Mouse (Mus musculus): ENCODE measurements around the gene Usf1. TPM values are rescaled to one million over a fixed set of nuclear protein-coding genes. Genes with fewer than 3 reads are reported as not detected.

The Usf1 gene
- polyA plus RNA-seq, 1 experiment from 2014 or later = 197 TPM

- H3K9me3 ChIP-seq (replicated peaks; ENCODE audit: control insufficient read depth, low read length, poor library complexity, severe bottlenecking) = no peaks in the 10 kb centered on the region
These were observed 882 bp upstream of the Usf1 start for GRCm38 (mm10) chr1:171410231-171410630.

GRCm38 (mm10) chr1:171411492-171411941 is 404 bp downstream of the Usf1 start:
- Histone ChIP-seq H3K4me2 (ENCODE audit: low read length) (peak overlapping the region; percentile 69), H3K36me3 (ENCODE audit: control insufficient read depth, insufficient read depth, low read length) (peaks cover 10% of the 10 kb centered on the region), H3K4me3 (ENCODE audit: low read depth, low read length) (peak overlapping the region; percentile 91), H3K9ac (ENCODE audit: low read depth, low read length) (peak overlapping the region; percentile 97), H3K27ac (ENCODE audit: low read length) (peak overlapping the region; percentile 96), H3K4me1 (ENCODE audit: control insufficient read depth, insufficient read depth, low read length) (peaks cover 21% of the 10 kb centered on the region), H3K27me3 (ENCODE audit: control insufficient read depth, insufficient read depth, low read depth, low read length) (peaks cover 17% of the 10 kb centered on the region), H3K9me3 (replicated peaks; ENCODE audit: control insufficient read depth, low read length, poor library complexity, severe bottlenecking) (no peaks in the 10 kb centered on the region)
- 0% methylated on average over 34 of the region's 39 CpGs for WGBS
- peak; percentile 83 for ATAC-seq

More at GRCm38 (mm10) chr1:171410231-171410630, 882 bp upstream of the Usf1 start:
- Histone ChIP-seq H3K9ac (ENCODE audit: low read depth, low read length) (no peak overlapping the region), H3K4me1 (ENCODE audit: control insufficient read depth, insufficient read depth, low read length) (peaks cover 21% of the 10 kb centered on the region), H3K36me3 (ENCODE audit: control insufficient read depth, insufficient read depth, low read length) (0 out of 2 replicates have a peak, but pooled peaks cover 2% of the 10 kb centered on the region), H3K27me3 (ENCODE audit: control insufficient read depth, insufficient read depth, low read depth, low read length) (peaks cover 17% of the 10 kb centered on the region), H3K4me2 (ENCODE audit: low read length) (no peak overlapping the region), H3K4me3 (ENCODE audit: low read depth, low read length) (no peak overlapping the region), H3K27ac (ENCODE audit: low read length) (no peak overlapping the region)
- 94% methylated on average over 1 of the region's 1 CpGs for WGBS
- no peak for ATAC-seq

- Histone ChIP-seq H3K27ac (ENCODE audit: low read length) (peak overlapping the region; percentile 96), H3K4me3 (ENCODE audit: low read depth, low read length) (peak overlapping the region; percentile 91), H3K36me3 (ENCODE audit: control insufficient read depth, insufficient read depth, low read length) (peaks cover 14% of the 10 kb centered on the region), H3K9ac (ENCODE audit: low read depth, low read length) (peak overlapping the region; percentile 97), H3K4me2 (ENCODE audit: low read length) (peak overlapping the region; percentile 69), H3K27me3 (ENCODE audit: control insufficient read depth, insufficient read depth, low read depth, low read length) (peaks cover 17% of the 10 kb centered on the region), H3K9me3 (replicated peaks; ENCODE audit: control insufficient read depth, low read length, poor library complexity, severe bottlenecking) (no peaks in the 10 kb centered on the region), H3K4me1 (ENCODE audit: control insufficient read depth, insufficient read depth, low read length) (peaks cover 21% of the 10 kb centered on the region)
- peak; percentile 50 for ATAC-seq
- WGBS = under 1% methylated on average over 20 of the region's 20 CpGs
These were observed 908 bp downstream of the Usf1 start for GRCm38 (mm10) chr1:171412001-171412441.

GRCm38 (mm10) chr1:171412446-171412845 is 1.3 kb downstream of the Usf1 start:
- peak; percentile 6; the same call in 1 of the 2 replicates for ATAC-seq
- peak overlapping the region; percentile 69 for H3K4me2 ChIP-seq (ENCODE audit: low read length)
- H3K27me3 ChIP-seq (ENCODE audit: control insufficient read depth, insufficient read depth, low read depth, low read length) = peaks cover 14% of the 10 kb centered on the region
- peaks cover 16% of the 10 kb centered on the region for H3K36me3 ChIP-seq (ENCODE audit: control insufficient read depth, insufficient read depth, low read length)
- peaks cover 21% of the 10 kb centered on the region for H3K4me1 ChIP-seq (ENCODE audit: control insufficient read depth, insufficient read depth, low read length)
- peak overlapping the region; percentile 96 for H3K27ac ChIP-seq (ENCODE audit: low read length)
- WGBS = 24% methylated on average over 3 of the region's 3 CpGs
- H3K9ac ChIP-seq (ENCODE audit: low read depth, low read length) = peak overlapping the region; percentile 97
- peak overlapping the region; percentile 91 for H3K4me3 ChIP-seq (ENCODE audit: low read depth, low read length)
- no peaks in the 10 kb centered on the region for H3K9me3 ChIP-seq (replicated peaks; ENCODE audit: control insufficient read depth, low read length, poor library complexity, severe bottlenecking)

GRCm38 (mm10) chr1:171413608-171414007 is 2.5 kb downstream of the Usf1 start:
- H3K4me1 ChIP-seq (ENCODE audit: control insufficient read depth, insufficient read depth, low read length) = peaks cover 21% of the 10 kb centered on the region
- peaks cover 6% of the 10 kb centered on the region for H3K27me3 ChIP-seq (ENCODE audit: control insufficient read depth, insufficient read depth, low read depth, low read length)
- H3K4me2 ChIP-seq (ENCODE audit: low read length) = peak overlapping the region; percentile 69
- no peak overlapping the region for H3K27ac ChIP-seq (ENCODE audit: low read length)
- no peak overlapping the region for H3K9ac ChIP-seq (ENCODE audit: low read depth, low read length)
- H3K9me3 ChIP-seq (replicated peaks; ENCODE audit: control insufficient read depth, low read length, poor library complexity, severe bottlenecking) = no peaks in the 10 kb centered on the region
- ATAC-seq = no peak
- 79% methylated on average over 8 of the region's 8 CpGs for WGBS
- no peak overlapping the region for H3K4me3 ChIP-seq (ENCODE audit: low read depth, low read length)
- H3K36me3 ChIP-seq (ENCODE audit: control insufficient read depth, insufficient read depth, low read length) = peaks cover 20% of the 10 kb centered on the region

GRCm38 (mm10) chr1:171418660-171419059 is 7.5 kb downstream of the Usf1 start, which contains the start of gene Tstd1:
Gene Tstd1, plus strand, starts transcription at chr1:171418872.
- Histone ChIP-seq H3K4me2 (ENCODE audit: low read length) (no peak within 1 kb of the TSS), H3K4me3 (ENCODE audit: low read depth, low read length) (no peak within 1 kb of the TSS), H3K9ac (ENCODE audit: low read depth, low read length) (no peak within 1 kb of the TSS), H3K9me3 (replicated peaks; ENCODE audit: control insufficient read depth, low read length, poor library complexity, severe bottlenecking) (no peaks in the 10 kb centered on the region), H3K27me3 (ENCODE audit: control insufficient read depth, insufficient read depth, low read depth, low read length) (no peaks in the 10 kb centered on the region), H3K4me1 (ENCODE audit: control insufficient read depth, insufficient read depth, low read length) (peaks cover 10% of the 10 kb centered on the region), H3K27ac (ENCODE audit: low read length) (0 out of 2 replicates have a peak within 1 kb of the TSS, but pooled peaks have one; percentile 38), H3K36me3 (ENCODE audit: control insufficient read depth, insufficient read depth, low read length) (peaks cover 32% of the 10 kb centered on the region)
- 95% methylated on average over 5 of the region's 5 CpGs for WGBS
- no peak for ATAC-seq

- Histone ChIP-seq H3K9ac (ENCODE audit: low read depth, low read length) (no peak overlapping the region), H3K4me2 (ENCODE audit: low read length) (no peak overlapping the region), H3K4me3 (ENCODE audit: low read depth, low read length) (no peak overlapping the region), H3K9me3 (replicated peaks; ENCODE audit: control insufficient read depth, low read length, poor library complexity, severe bottlenecking) (no peaks in the 10 kb centered on the region), H3K27ac (ENCODE audit: low read length) (0 out of 2 replicates have a peak overlapping the region, but pooled peaks have one; percentile 38), H3K36me3 (ENCODE audit: control insufficient read depth, insufficient read depth, low read length) (peaks cover 32% of the 10 kb centered on the region), H3K27me3 (ENCODE audit: control insufficient read depth, insufficient read depth, low read depth, low read length) (no peaks in the 10 kb centered on the region), H3K4me1 (ENCODE audit: control insufficient read depth, insufficient read depth, low read length) (peaks cover 2% of the 10 kb centered on the region; the same call in 1 of the 2 replicates)
- peak; percentile 61 for ATAC-seq
- 23% methylated on average over 12 of the region's 12 CpGs for WGBS
These were observed 8.3 kb downstream of the Usf1 start for GRCm38 (mm10) chr1:171419291-171419882.

- ATAC-seq = peak; percentile 19
- Histone ChIP-seq H3K4me3 (ENCODE audit: low read depth, low read length) (no peak overlapping the region), H3K4me2 (ENCODE audit: low read length) (no peak overlapping the region), H3K9ac (ENCODE audit: low read depth, low read length) (no peak overlapping the region), H3K9me3 (replicated peaks; ENCODE audit: control insufficient read depth, low read length, poor library complexity, severe bottlenecking) (no peaks in the 10 kb centered on the region), H3K4me1 (ENCODE audit: control insufficient read depth, insufficient read depth, low read length) (no peaks in the 10 kb centered on the region), H3K36me3 (ENCODE audit: control insufficient read depth, insufficient read depth, low read length) (peaks cover 32% of the 10 kb centered on the region), H3K27me3 (ENCODE audit: control insufficient read depth, insufficient read depth, low read depth, low read length) (no peaks in the 10 kb centered on the region), H3K27ac (ENCODE audit: low read length) (no peak overlapping the region)
- WGBS = 48% methylated on average over 5 of the region's 5 CpGs
These were observed 8.8 kb downstream of the Usf1 start for GRCm38 (mm10) chr1:171419905-171420304.

GRCm38 (mm10) chr1:171422504-171423095 is 11.5 kb downstream of the Usf1 start:
- H3K36me3 ChIP-seq (ENCODE audit: control insufficient read depth, insufficient read depth, low read length) = peaks cover 15% of the 10 kb centered on the region; the same call in 1 of the 2 replicates
- no peaks in the 10 kb centered on the region for H3K27me3 ChIP-seq (ENCODE audit: control insufficient read depth, insufficient read depth, low read depth, low read length)
- H3K4me1 ChIP-seq (ENCODE audit: control insufficient read depth, insufficient read depth, low read length) = no peaks in the 10 kb centered on the region
- WGBS = 86% methylated on average over 8 of the region's 8 CpGs
- H3K4me3 ChIP-seq (ENCODE audit: low read depth, low read length) = no peak overlapping the region
- no peak for ATAC-seq
- no peak overlapping the region for H3K4me2 ChIP-seq (ENCODE audit: low read length)
- no peak overlapping the region for H3K9ac ChIP-seq (ENCODE audit: low read depth, low read length)
- H3K27ac ChIP-seq (ENCODE audit: low read length) = no peak overlapping the region
- no peaks in the 10 kb centered on the region for H3K9me3 ChIP-seq (replicated peaks; ENCODE audit: control insufficient read depth, low read length, poor library complexity, severe bottlenecking)

All from midbrain, embryonic 16.5 days (tissue).